Mouse (Mus musculus) hindbrain, embryonic 14.5 days (tissue): ENCODE measurements around the gene Ngef. TPM values are rescaled to one million over a fixed set of nuclear protein-coding genes. Genes with fewer than 3 reads are reported as not detected.

Experiments used
- ATAC-seq: fragments of 200-750 bp; cut with Nextera tagmentation; 2 replicates; pipeline ENCODE4 v1.8.0; 2017; ENCODE audit warnings: moderate number of reproducible peaks, mild to moderate bottlenecking, moderate TSS enrichment, moderate library complexity; ENCODE audit not compliant: low FRiP score
- DNase-seq: peaks from one replicate; pipeline ENCODE4 v3.0.0-alpha.2; 2015; ENCODE audit warnings: low spot score
- H3K27ac ChIP-seq: fragments of 300-500 bp; sonication (generic); 2 replicates; pipeline ENCODE4 v1.5.1; 2014; ENCODE audit warnings: mild to moderate bottlenecking, moderate library complexity
- H3K27me3 ChIP-seq: fragments of 300-500 bp; sonication (generic); 2 replicates; pipeline ENCODE4 v1.6.1; 2014; ENCODE audit warnings: mild to moderate bottlenecking, low read length, mixed read lengths; ENCODE audit not compliant: control insufficient read depth, insufficient read depth
- H3K36me3 ChIP-seq: fragments of 300-500 bp; sonication (generic); replicated peaks from 2 replicates; pipeline ENCODE4 v1.6.1; 2014; ENCODE audit not compliant: control insufficient read depth, insufficient read depth
- H3K4me1 ChIP-seq: fragments of 300-500 bp; sonication (generic); replicated peaks from 2 replicates; pipeline ENCODE4 v1.6.1; 2014; ENCODE audit warnings: antibody characterized with exemption, low read length, mixed read lengths; ENCODE audit not compliant: control insufficient read depth, insufficient read depth
- H3K4me2 ChIP-seq: fragments of 300-500 bp; sonication (generic); replicated peaks from 2 replicates; pipeline ENCODE4 v1.6.1; 2014; ENCODE audit warnings: mild to moderate bottlenecking, moderate library complexity
- H3K4me3 ChIP-seq: fragments of 300-500 bp; sonication (generic); replicated peaks from 2 replicates; pipeline ENCODE4 v1.5.1; 2014; ENCODE audit warnings: mild to moderate bottlenecking, low read length
- H3K9ac ChIP-seq: fragments of 300-500 bp; sonication (generic); 2 replicates; pipeline ENCODE4 v1.6.1; 2014
- H3K9me3 ChIP-seq: fragments of 300-500 bp; sonication (generic); 2 replicates; pipeline ENCODE4 v1.6.1; 2016; ENCODE audit warnings: low read length; ENCODE audit not compliant: control insufficient read depth
- WGBS: fragments of 180-500 bp; shearing (Covaris S2); extraction: QIAGEN DNeasy Blood & Tissue Kit; methylation state at CpG from one replicate; pipeline ENCODE4 v1.1.7; 2014; 5-methylcytosine and 5-hydroxymethylcytosine counted together
- polyA plus RNA-seq: library from polyadenylated mRNA; unstranded; fragments of >200 nt; fragmentation: Nextera tagmentation; extraction: Ambion mirVana; gene quantifications from 2 replicates; pipeline ENCODE4 v1.2.1, GENCODE M21; 2014

Ngef gene
- polyA plus RNA-seq, 1 experiment from 2014 or later, result 15.4 TPM

DNA sequence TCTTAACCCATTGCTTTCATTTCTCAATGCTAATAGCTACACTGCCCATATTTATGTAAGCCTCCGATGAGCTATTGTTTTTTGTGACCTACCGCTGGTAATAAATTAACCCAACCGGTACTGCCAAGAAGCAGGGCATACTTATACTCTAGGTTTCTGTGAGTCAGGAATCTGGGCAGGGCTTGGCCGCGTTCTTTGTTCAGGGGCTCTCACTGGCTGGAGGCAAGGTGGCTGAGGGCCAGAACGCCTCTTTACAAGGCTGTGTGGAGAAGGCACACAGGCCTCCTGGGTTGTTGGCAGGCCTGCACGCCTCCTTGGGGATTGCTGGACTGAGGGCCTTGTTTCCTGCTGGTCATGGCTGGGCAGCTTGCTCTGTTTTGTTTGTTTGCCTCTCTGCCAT, 1.1 kb upstream of the Ngef start:
- H3K4me2 ChIP-seq, result no peak overlapping the region
- ATAC-seq (peak; percentile 80), DNase-seq (peak; percentile 57)
- H3K4me1 ChIP-seq, result no peaks in the 10 kb centered on the region
- H3K36me3 ChIP-seq, result no peaks in the 10 kb centered on the region
- no peaks in the 10 kb centered on the region for H3K27me3 ChIP-seq
- peak overlapping the region; percentile 3; the same call in 1 of the 2 replicates for H3K27ac ChIP-seq
- H3K9ac ChIP-seq, result no peak overlapping the region
- WGBS, result 44% methylated on average over 7 of the region's 7 CpGs
- no peak overlapping the region for H3K4me3 ChIP-seq
- H3K9me3 ChIP-seq, result no peaks in the 10 kb centered on the region

DNA sequence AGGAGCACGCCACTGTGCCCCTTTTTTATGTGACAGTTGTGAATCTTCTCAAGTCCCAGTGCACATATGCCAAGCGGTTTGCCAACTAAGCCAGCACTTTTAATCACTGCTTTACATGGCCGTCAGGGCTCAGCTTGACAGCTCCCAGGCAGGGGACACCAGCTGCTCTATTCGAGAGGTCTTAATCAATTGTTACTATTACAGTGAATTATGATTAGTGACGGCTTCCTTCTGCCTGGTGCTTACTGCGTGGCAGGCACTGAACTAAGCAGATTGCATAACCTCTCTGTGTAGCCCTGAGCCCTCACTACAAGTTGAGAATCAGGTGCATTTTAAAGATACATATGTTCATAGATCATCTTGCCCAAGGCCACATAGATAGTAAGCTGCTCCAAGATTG, 683 bp upstream of the Ngef start:
- WGBS, result 25% methylated on average over 6 of the region's 6 CpGs
- ATAC-seq (peak; percentile 84), DNase-seq (peak; percentile 60)
- Histone ChIP-seq H3K27ac (peak overlapping the region; percentile 3; the same call in 1 of the 2 replicates), H3K9ac (no peak overlapping the region), H3K36me3 (no peaks in the 10 kb centered on the region), H3K9me3 (no peaks in the 10 kb centered on the region), H3K4me2 (no peak overlapping the region), H3K4me1 (no peaks in the 10 kb centered on the region), H3K27me3 (no peaks in the 10 kb centered on the region), H3K4me3 (no peak overlapping the region)

- 76% methylated on average over 5 of the region's 5 CpGs for WGBS
- Histone ChIP-seq H3K27ac (no peak overlapping the region), H3K4me3 (no peak overlapping the region)
Measured at GRCm38 (mm10) chr1:87573261-87573660, 409 bp downstream of the Ngef start.

DNA sequence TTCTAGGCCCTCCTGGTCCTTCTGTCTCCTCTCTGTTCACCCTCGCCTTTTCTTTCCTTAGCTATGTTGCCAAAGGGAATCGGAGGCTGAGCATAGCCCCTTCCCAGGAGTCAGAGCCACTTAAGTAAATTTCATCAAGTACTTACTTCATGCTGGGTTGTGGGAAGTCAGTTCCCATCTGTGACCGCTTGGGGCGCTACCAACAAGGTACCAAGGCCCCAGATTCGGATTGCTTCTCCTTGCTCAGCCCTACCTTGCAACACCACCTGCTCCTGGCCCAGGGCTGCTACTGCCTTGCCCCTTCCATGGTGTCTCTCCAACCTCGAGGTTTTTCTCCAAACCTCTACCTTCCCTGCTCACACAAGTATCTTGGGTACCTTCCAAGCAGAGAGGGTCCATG, 5.3 kb downstream of the Ngef start:
- no peak overlapping the region for H3K4me2 ChIP-seq
- 49% methylated on average over 6 of the region's 6 CpGs for WGBS
- H3K4me1 ChIP-seq, result no peaks in the 10 kb centered on the region
- H3K4me3 ChIP-seq, result no peak overlapping the region
- H3K9ac ChIP-seq, result no peak overlapping the region
- no peaks in the 10 kb centered on the region for H3K9me3 ChIP-seq
- H3K27me3 ChIP-seq, result no peaks in the 10 kb centered on the region
- H3K36me3 ChIP-seq, result no peaks in the 10 kb centered on the region
- DNase-seq (no peak), ATAC-seq (no peak)
- H3K27ac ChIP-seq, result no peak overlapping the region

More at GRCm38 (mm10) chr1:87573261-87573660, 409 bp downstream of the Ngef start:
- Histone ChIP-seq H3K36me3 (no peaks in the 10 kb centered on the region), H3K9me3 (no peaks in the 10 kb centered on the region), H3K27me3 (no peaks in the 10 kb centered on the region), H3K4me2 (no peak overlapping the region), H3K9ac (no peak overlapping the region), H3K4me1 (no peaks in the 10 kb centered on the region)
- no peak for DNase-seq
- ATAC-seq, result no peak

DNA sequence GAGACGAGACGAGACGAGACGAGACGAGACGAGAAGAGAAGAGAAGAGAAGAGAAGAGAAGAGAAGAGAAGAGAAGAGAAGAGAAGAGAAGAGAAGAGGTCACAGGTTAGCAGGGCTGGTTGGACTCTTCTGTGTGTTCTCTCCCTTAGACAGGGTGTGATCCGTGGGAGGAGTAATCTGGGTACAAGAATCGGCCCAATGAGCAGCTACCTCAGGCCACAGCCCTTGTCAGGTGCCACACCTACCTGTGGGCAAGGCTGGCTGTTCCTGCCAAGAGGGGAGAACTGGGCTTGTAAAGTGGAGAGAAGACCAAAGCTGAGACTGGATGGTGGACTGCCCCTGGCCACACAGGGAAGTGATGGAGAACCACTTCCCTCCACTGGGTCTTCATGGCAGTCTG, 7.9 kb downstream of the Ngef start:
- no peak for DNase-seq
- Histone ChIP-seq H3K9ac (no peak overlapping the region), H3K4me1 (no peaks in the 10 kb centered on the region), H3K36me3 (no peaks in the 10 kb centered on the region), H3K27me3 (no peaks in the 10 kb centered on the region), H3K27ac (no peak overlapping the region), H3K9me3 (no peaks in the 10 kb centered on the region), H3K4me3 (no peak overlapping the region), H3K4me2 (no peak overlapping the region)
- WGBS, result 93% methylated on average over 5 of the region's 8 CpGs
- no peak for ATAC-seq

- DNase-seq (peak; percentile 55), ATAC-seq (peak; percentile 62)
- 53% methylated on average over 3 of the region's 3 CpGs for WGBS
Measured at GRCm38 (mm10) chr1:87562967-87563366, 10.7 kb downstream of the Ngef start.

GRCm38 (mm10) chr1:87553586-87553985, 20.1 kb downstream of the Ngef start:
- ATAC-seq, result no peak
- no peak overlapping the region for H3K4me3 ChIP-seq
- H3K27me3 ChIP-seq, result no peaks in the 10 kb centered on the region

More at GRCm38 (mm10) chr1:87562967-87563366, 10.7 kb downstream of the Ngef start:
- Histone ChIP-seq H3K9me3 (no peaks in the 10 kb centered on the region), H3K9ac (no peak overlapping the region), H3K4me1 (no peaks in the 10 kb centered on the region), H3K4me2 (no peak overlapping the region), H3K27me3 (no peaks in the 10 kb centered on the region), H3K4me3 (no peak overlapping the region), H3K36me3 (no peaks in the 10 kb centered on the region), H3K27ac (no peak overlapping the region)

DNA sequence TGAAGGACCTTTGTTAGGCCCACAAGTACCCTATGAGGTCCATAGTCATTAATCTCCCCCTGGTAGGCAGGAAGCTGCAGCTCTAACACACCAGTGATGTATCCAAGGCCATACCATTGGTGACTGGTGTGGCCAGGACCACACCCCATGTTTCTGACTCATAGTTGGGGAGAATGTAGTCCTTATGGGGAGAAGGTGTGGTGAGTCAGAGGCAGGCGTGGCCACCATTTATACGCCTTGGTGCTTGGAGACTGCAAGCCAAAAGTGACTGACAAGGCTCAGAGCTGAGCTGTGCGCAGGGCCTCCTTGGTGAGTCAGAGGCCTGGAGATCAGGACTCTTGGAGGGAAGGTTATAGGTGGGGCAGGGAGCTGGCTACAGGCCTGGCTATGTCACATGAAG, 22.7 kb downstream of the Ngef start:
- 94% methylated on average over 3 of the region's 3 CpGs for WGBS
- DNase-seq, result no peak
- H3K9ac ChIP-seq, result no peak overlapping the region
- no peaks in the 10 kb centered on the region for H3K9me3 ChIP-seq
- H3K4me1 ChIP-seq, result peaks cover 4% of the 10 kb centered on the region; the same call in 1 of the 2 replicates
- H3K4me2 ChIP-seq, result no peak overlapping the region
- no peak overlapping the region for H3K4me3 ChIP-seq
- H3K27ac ChIP-seq, result no peak overlapping the region
- no peaks in the 10 kb centered on the region for H3K27me3 ChIP-seq
- no peak for ATAC-seq
- H3K36me3 ChIP-seq, result no peaks in the 10 kb centered on the region

More at GRCm38 (mm10) chr1:87553586-87553985, 20.1 kb downstream of the Ngef start:
- WGBS, result 86% methylated on average over 1 of the region's 1 CpGs
- no peaks in the 10 kb centered on the region for H3K9me3 ChIP-seq
- no peaks in the 10 kb centered on the region for H3K36me3 ChIP-seq
- H3K4me2 ChIP-seq, result no peak overlapping the region
- H3K9ac ChIP-seq, result no peak overlapping the region
- H3K4me1 ChIP-seq, result no peaks in the 10 kb centered on the region
- DNase-seq, result no peak
- H3K27ac ChIP-seq, result no peak overlapping the region

DNA sequence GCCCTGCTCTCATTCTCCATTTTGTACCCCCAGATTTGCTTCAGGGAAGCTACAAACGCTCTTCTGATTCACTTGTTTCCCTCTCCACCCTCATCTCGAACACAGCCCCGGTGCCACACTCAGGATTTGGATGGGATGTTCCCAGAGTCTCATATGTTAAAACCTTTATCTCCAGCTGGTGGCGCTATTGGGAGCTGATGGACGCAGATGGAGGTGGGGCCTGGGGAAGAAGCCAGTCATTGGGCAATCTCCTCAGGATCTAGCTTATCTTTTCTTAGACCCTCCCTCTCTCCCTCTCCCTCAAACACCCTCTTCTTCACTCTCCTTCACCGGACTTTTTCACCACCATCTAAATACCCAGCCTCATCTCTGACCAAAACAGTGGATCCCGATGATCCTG, 32.1 kb downstream of the Ngef start:
- WGBS, result 30% methylated on average over 7 of the region's 7 CpGs
- no peak overlapping the region for H3K4me3 ChIP-seq
- no peaks in the 10 kb centered on the region for H3K9me3 ChIP-seq
- H3K27me3 ChIP-seq, result no peaks in the 10 kb centered on the region
- no peak overlapping the region for H3K4me2 ChIP-seq
- DNase-seq (no peak), ATAC-seq (no peak)
- H3K36me3 ChIP-seq, result no peaks in the 10 kb centered on the region
- no peak overlapping the region for H3K27ac ChIP-seq
- no peak overlapping the region for H3K9ac ChIP-seq
- H3K4me1 ChIP-seq, result peaks cover 4% of the 10 kb centered on the region; the same call in 1 of the 2 replicates

DNA sequence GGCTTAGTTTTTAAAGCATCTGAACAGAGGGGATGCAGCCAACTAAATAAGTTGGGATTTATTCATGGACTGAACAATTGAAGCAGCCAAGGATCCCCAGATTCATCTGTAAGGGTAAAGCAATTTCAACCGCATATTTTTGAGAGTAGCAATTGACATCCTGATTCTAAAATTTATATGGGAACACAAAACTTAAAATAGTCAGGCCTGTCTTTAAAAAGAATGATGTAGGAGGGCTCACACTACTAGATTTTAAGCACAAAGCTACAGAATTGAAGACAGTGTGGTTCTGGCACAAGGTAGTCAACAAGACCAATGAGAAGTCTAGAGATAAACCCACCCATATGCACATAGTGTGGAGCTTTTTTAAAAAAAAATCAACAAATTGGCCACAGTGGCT, 36.7 kb downstream of the Ngef start:
- 95% methylated on average over 1 of the region's 1 CpGs for WGBS

More for the DNA sequence above, 36.7 kb downstream of the Ngef start:
- no peak for ATAC-seq
- Histone ChIP-seq H3K4me2 (no peak overlapping the region), H3K4me1 (no peaks in the 10 kb centered on the region), H3K27ac (no peak overlapping the region), H3K36me3 (no peaks in the 10 kb centered on the region), H3K27me3 (no peaks in the 10 kb centered on the region), H3K9me3 (no peaks in the 10 kb centered on the region), H3K9ac (no peak overlapping the region), H3K4me3 (no peak overlapping the region)
- DNase-seq, result no peak
